Mouse (Mus musculus): ENCODE measurements around the gene Snrnp70. TPM values are rescaled to one million over a fixed set of nuclear protein-coding genes. Genes with fewer than 3 reads are reported as not detected.
"Not testable (repeated sequence)": the region's sequence is repeated elsewhere in the genome, so short reads cannot be mapped to it uniquely, and the experiment has no call there.

The Snrnp70 gene
- polyA plus RNA-seq, 1 experiment from 2014 or later: 186 TPM

DNA sequence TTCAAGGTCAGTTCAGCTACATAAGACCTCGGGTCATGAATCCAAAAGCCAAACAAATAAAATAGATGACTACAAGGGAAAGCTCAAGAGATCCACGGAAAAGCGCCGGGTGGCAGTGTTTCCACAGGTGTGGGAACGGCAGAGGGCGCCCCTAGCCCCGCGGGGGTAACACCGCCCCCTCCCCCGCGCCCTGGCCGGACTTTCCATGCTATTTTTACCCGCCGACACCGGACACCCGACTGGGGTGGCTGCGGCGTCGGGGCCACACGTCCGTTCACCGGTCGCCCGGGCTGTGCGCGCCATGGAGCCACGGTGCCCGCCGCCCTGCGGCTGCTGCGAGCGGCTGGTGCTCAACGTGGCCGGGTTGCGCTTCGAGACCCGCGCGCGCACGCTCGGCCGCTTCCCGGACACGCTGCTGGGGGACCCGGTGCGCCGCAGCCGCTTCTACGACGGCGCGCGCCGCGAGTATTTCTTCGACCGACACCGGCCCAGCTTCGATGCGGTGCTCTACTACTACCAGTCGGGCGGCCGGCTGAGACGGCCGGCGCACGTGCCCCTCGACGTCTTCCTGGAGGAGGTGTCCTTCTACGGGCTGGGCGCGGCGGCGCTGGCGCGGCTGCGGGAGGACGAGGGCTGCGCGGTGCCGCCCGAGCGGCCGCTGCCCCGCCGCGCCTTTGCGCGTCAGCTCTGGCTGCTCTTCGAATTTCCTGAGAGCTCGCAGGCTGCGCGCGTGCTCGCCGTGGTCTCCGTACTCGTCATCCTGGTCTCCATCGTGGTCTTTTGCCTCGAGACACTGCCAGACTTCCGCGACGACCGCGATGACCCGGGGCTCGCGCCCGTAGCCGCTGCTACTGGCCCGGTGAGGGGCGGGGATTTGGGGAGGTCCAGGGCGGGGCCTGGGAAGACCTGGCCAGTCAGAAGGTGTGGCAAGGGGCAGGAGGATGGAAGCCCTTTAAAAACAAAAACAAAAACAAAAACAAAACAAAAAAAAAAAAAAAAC is 10.9 kb upstream of the Snrnp70 start:
- Histone ChIP-seq H3K4me1 (replicated peaks) (peaks cover 8% of the 10 kb centered on the region), H3K36me3 (no peaks in the 10 kb centered on the region), H3K4me2 (peak overlapping the region; percentile 52), H3K27ac (replicated peaks) (no peak overlapping the region), H3K27me3 (peaks cover 68% of the 10 kb centered on the region), H3K9me3 (no peaks in the 10 kb centered on the region), H3K9ac (peak overlapping the region; percentile 52; the same call in 1 of the 2 replicates), H3K4me3 (peak overlapping the region; percentile 35)
- WGBS: 2% methylated on average over 114 of the region's 114 CpGs
- ATAC-seq (ENCODE audit: low read depth): no peak

DNA sequence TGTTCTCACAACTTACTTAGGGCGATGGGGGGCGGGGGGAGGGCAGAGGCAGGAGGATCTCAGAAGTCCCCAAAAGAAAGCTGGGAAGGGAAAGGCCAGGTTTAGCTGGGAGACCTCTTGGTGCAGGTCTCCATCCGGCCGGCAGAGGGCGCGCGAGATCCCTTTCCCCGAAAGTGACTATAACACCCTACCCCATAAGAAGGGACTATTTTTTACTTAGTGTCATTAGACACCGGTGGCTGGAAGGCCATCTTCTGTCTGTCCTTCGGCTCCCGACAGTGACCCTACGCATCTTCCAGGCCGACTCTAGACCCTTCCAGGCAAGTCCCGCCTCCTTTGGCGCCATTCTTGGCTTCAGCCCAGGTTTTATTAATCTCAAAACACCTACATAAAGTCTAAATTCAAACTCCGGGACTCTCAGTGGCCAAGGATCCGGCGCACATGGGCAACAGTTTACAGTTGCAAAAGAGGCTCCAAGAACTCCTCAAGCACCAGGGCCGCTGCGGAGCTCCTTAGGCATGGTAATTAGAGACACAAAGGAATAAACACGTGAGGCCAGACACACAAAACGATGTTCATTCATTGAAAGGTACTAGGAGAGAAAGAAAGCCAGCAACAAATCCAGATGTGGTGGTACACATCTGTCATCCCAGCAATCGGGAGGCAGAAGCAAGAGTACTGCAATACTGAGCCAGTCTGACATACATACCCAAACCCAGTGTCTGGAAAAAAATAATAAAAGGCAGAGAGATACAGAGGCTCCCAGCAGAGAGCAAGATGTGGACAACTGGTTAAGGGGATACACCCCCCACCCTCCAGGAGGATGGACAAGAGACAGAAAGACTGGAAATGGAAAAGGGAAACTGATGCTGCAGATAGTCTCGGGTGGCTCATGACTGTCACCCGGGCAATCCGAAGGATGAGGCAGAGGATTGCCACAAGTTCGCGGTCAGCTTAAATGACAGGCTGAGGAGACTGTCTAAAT is 9.8 kb upstream of the Snrnp70 start, which contains the start of gene Kcna7:
Gene Kcna7, plus strand, starts transcription at position 563 of the 985 bp plus-strand sequence.
- 11% methylated on average over 28 of the region's 28 CpGs for WGBS
- peak within 1 kb of the TSS; percentile 35 for H3K4me3 ChIP-seq
- H3K9me3 ChIP-seq: no peaks in the 10 kb centered on the region
- H3K4me2 ChIP-seq: peak within 1 kb of the TSS; percentile 52
- H3K27ac ChIP-seq (replicated peaks): no peak within 1 kb of the TSS
- peaks cover 8% of the 10 kb centered on the region for H3K4me1 ChIP-seq (replicated peaks)
- no peaks in the 10 kb centered on the region for H3K36me3 ChIP-seq
- H3K9ac ChIP-seq: 0 out of 2 replicates have a peak within 1 kb of the TSS, but pooled peaks have one; percentile 52
- H3K27me3 ChIP-seq: peaks cover 57% of the 10 kb centered on the region
- ATAC-seq (ENCODE audit: low read depth): no peak

DNA sequence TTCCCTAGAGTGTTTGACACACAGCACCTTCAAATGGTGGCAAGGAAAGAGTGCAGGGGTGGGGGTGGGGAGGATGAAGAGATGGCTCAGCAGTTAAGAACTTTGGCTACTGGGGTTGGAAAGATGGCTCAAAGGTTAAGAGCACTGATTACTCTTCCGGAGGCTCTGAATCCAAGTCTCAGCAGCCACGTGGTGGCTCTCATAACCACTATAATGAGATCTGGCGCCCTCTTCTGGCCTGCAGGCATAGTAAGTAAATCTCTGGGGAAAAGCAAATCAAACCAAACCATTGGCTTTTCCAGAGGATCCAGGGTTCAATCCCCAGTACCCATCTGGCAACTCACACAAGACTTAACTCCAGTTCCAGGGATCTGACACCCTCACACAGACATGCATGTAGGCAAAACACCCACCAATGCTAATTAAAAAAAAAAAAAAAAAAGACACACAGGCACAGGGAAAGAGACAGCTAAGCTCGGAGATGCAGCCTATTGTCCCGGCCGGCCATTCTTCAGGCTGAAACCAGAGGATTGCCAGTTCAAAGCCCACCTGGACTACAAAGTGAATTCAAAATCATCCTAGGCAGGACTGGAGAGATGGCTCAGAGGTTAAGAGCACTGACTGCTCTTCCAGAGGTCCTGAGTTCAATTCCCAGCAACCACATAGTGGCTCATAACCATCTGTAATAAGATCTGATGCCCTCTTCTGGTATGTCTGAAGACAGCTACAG is 8.2 kb upstream of the Snrnp70 start:
- Histone ChIP-seq H3K36me3 (no peaks in the 10 kb centered on the region), H3K27me3 (peaks cover 41% of the 10 kb centered on the region), H3K27ac (replicated peaks) (no peak overlapping the region), H3K9me3 (no peaks in the 10 kb centered on the region), H3K4me1 (replicated peaks) (peaks cover 8% of the 10 kb centered on the region), H3K4me3 (no peak overlapping the region), H3K4me2 (no peak overlapping the region), H3K9ac (no peak overlapping the region)
- ATAC-seq (ENCODE audit: low read depth): no peak
- 45% methylated on average over 6 of the region's 6 CpGs for whole genome bisulfite sequencing

GRCm38 (mm10) chr7:45401521-45402085 is 6.1 kb upstream of the Snrnp70 start:
- Histone ChIP-seq H3K36me3 (no peaks in the 10 kb centered on the region), H3K4me3 (no peak overlapping the region), H3K4me2 (no peak overlapping the region), H3K27me3 (peaks cover 20% of the 10 kb centered on the region), H3K9me3 (no peaks in the 10 kb centered on the region), H3K27ac (replicated peaks) (no peak overlapping the region), H3K9ac (no peak overlapping the region), H3K4me1 (replicated peaks) (peaks cover 5% of the 10 kb centered on the region)
- WGBS: 82% methylated on average over 10 of the region's 10 CpGs
- no peak for ATAC-seq (ENCODE audit: low read depth)

- H3K27ac ChIP-seq (replicated peaks): no peak overlapping the region
- no peak overlapping the region for H3K4me2 ChIP-seq
- H3K36me3 ChIP-seq: peaks cover 11% of the 10 kb centered on the region
- H3K4me3 ChIP-seq: no peak overlapping the region
- WGBS: 71% methylated on average over 2 of the region's 2 CpGs
- H3K27me3 ChIP-seq: no peaks in the 10 kb centered on the region
- ATAC-seq (ENCODE audit: low read depth): no peak
- no peaks in the 10 kb centered on the region for H3K9me3 ChIP-seq
- no peak overlapping the region for H3K9ac ChIP-seq
- peaks cover 29% of the 10 kb centered on the region for H3K4me1 ChIP-seq (replicated peaks)
These were observed 1.2 kb upstream of the Snrnp70 start for GRCm38 (mm10) chr7:45396787-45397186.

DNA sequence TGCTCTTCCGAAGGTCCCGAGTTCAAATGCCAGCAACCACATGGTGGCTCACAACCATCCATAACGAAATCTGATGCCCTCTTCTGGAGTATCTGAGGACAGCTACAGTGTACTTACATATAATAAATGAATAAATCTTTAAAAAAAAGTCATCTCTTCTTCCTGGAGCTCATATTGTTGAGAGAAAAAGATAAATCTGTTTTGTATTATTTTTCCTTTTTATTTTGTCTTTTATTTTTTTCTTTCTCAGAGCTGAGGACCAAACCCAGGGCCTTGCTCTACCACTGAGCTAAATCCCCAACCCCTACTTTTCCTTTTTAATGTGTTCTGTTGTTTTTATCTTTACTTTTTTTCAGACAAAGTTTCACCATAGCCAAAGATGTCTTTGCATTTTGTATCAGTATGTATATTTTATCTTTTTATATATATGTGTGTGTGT is 814 bp upstream of the Snrnp70 start:
- Histone ChIP-seq H3K4me2 (peak overlapping the region; percentile 61), H3K4me1 (replicated peaks) (peaks cover 29% of the 10 kb centered on the region), H3K9ac (peak overlapping the region; percentile 61), H3K27ac (replicated peaks) (peak overlapping the region; percentile 77), H3K4me3 (peak overlapping the region; percentile 74), H3K36me3 (peaks cover 15% of the 10 kb centered on the region)
- not testable (repeated sequence) for H3K9me3 ChIP-seq, H3K27me3 ChIP-seq
- ATAC-seq (ENCODE audit: low read depth): peak; percentile 58; the same call in 1 of the 2 replicates
- WGBS: 7% methylated on average over 3 of the region's 3 CpGs

- peak; percentile 81 for ATAC-seq (ENCODE audit: low read depth)
- 0% methylated on average over 18 of the region's 20 CpGs for WGBS
- H3K27me3 ChIP-seq: no peaks in the 10 kb centered on the region
These were observed 407 bp downstream of the Snrnp70 start for GRCm38 (mm10) chr7:45395129-45395541.

DNA sequence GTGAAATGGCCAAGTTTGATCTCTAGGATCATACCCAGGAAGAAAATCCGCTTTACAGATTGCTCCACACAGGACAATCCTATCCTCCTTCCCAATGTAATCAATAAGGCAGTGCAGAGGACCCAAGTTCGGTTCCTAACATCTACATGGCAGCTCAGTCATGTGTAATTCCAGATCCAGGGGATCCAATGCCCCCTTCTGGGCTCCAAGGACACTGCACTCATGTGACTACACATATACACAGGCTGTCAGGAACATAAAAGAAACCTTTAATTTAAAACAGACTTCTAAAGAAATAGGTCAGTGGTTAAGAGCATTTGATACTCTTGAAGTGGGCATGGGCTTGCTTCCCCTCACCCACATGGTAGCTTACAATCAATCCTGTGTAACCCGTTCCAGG is 9.5 kb downstream of the Snrnp70 start:
- Histone ChIP-seq H3K4me2 (no peak overlapping the region), H3K9me3 (no peaks in the 10 kb centered on the region), H3K27ac (replicated peaks) (no peak overlapping the region), H3K9ac (no peak overlapping the region), H3K36me3 (peaks cover 100% of the 10 kb centered on the region), H3K4me3 (no peak overlapping the region), H3K4me1 (replicated peaks) (no peaks in the 10 kb centered on the region), H3K27me3 (no peaks in the 10 kb centered on the region)
- 93% methylated on average over 3 of the region's 3 CpGs for WGBS
- no peak for ATAC-seq (ENCODE audit: low read depth)

More at GRCm38 (mm10) chr7:45395129-45395541, 407 bp downstream of the Snrnp70 start:
- Histone ChIP-seq H3K4me3 (peak overlapping the region; percentile 74), H3K9ac (peak overlapping the region; percentile 86), H3K4me2 (peak overlapping the region; percentile 100), H3K36me3 (peaks cover 26% of the 10 kb centered on the region), H3K4me1 (replicated peaks) (peaks cover 29% of the 10 kb centered on the region), H3K9me3 (no peaks in the 10 kb centered on the region), H3K27ac (replicated peaks) (peak overlapping the region; percentile 95)

- H3K9ac ChIP-seq: no peak overlapping the region
- H3K36me3 ChIP-seq: peaks cover 93% of the 10 kb centered on the region
- peaks cover 5% of the 10 kb centered on the region; the same call in 1 of the 2 replicates for H3K4me1 ChIP-seq (replicated peaks)
- ATAC-seq (ENCODE audit: low read depth): no peak
- no peak overlapping the region for H3K4me2 ChIP-seq
- H3K27ac ChIP-seq (replicated peaks): no peak overlapping the region
- no peaks in the 10 kb centered on the region for H3K27me3 ChIP-seq
- H3K9me3 ChIP-seq: no peaks in the 10 kb centered on the region
- WGBS: 84% methylated on average over 1 of the region's 1 CpGs
- H3K4me3 ChIP-seq: no peak overlapping the region
These were observed 19.5 kb downstream of the Snrnp70 start for GRCm38 (mm10) chr7:45376057-45376456.

DNA sequence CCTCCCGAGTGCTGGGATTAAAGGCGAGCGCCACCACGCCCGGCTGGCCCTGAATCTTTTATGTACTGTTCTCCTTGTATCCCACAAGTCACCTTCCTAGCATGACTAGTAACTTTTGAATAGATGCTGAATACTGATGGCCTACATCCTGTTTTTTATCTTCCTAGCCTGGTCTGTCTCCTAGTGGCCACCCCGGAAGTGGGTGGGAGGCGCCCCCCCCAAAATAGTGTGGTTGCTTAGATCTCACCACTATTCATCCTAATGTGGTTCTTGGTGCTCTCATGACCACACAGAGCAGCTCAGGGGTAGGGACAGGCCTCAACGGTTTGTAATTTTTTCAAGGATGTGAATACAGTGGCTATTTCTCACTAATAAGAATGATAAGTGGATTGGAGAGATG is 20.9 kb downstream of the Snrnp70 start:
- Histone ChIP-seq H3K4me1 (replicated peaks) (peaks cover 18% of the 10 kb centered on the region), H3K36me3 (peaks cover 79% of the 10 kb centered on the region), H3K9me3 (no peaks in the 10 kb centered on the region), H3K9ac (no peak overlapping the region), H3K4me2 (no peak overlapping the region), H3K27me3 (peaks cover 4% of the 10 kb centered on the region; the same call in 1 of the 2 replicates), H3K27ac (replicated peaks) (no peak overlapping the region), H3K4me3 (no peak overlapping the region)
- no peak for ATAC-seq (ENCODE audit: low read depth)
- 94% methylated on average over 8 of the region's 8 CpGs for WGBS

GRCm38 (mm10) chr7:45372371-45372770 is 23.2 kb downstream of the Snrnp70 start:
- Histone ChIP-seq H3K27ac (replicated peaks) (no peak overlapping the region), H3K4me2 (no peak overlapping the region), H3K4me3 (no peak overlapping the region), H3K36me3 (peaks cover 57% of the 10 kb centered on the region), H3K9me3 (no peaks in the 10 kb centered on the region), H3K27me3 (peaks cover 19% of the 10 kb centered on the region), H3K4me1 (replicated peaks) (peaks cover 40% of the 10 kb centered on the region), H3K9ac (no peak overlapping the region)
- no peak for ATAC-seq (ENCODE audit: low read depth)
- 90% methylated on average over 5 of the region's 5 CpGs for WGBS

Data from neural tube, embryonic 13.5 days (tissue).